Mouse (Mus musculus) limb, embryonic 15.5 days (tissue): ENCODE results near the gene Sun5. TPM values are rescaled to one million over a fixed set of nuclear protein-coding genes. Genes with fewer than 3 reads are reported as not detected.
"Not testable (repeated sequence)": the region's sequence is repeated elsewhere in the genome, so short reads cannot be mapped to it uniquely, and the experiment has no call there.

Experiments used
- ATAC-seq: fragments of 200-750 bp; cut with Nextera tagmentation; 2 replicates; pipeline ENCODE4 v1.8.0; 2017; ENCODE audit warnings: low read depth, moderate TSS enrichment; ENCODE audit not compliant: insufficient number of reproducible peaks, low FRiP score, low TSS enrichment
- H3K27ac ChIP-seq: fragments of 300-500 bp; sonication (generic); 2 replicates; pipeline ENCODE4 v1.5.1; 2015; ENCODE audit warnings: moderate library complexity, mild to moderate bottlenecking, inconsistent platforms
- H3K27me3 ChIP-seq: fragments of 300-500 bp; sonication (generic); 2 replicates; pipeline ENCODE4 v1.6.1; 2015; ENCODE audit warnings: inconsistent platforms
- H3K36me3 ChIP-seq: fragments of 300-500 bp; sonication (generic); 2 replicates; pipeline ENCODE4 v1.6.1; 2015; ENCODE audit warnings: inconsistent platforms
- H3K4me1 ChIP-seq: fragments of 300-500 bp; sonication (generic); 2 replicates; pipeline ENCODE4 v1.6.1; 2015; ENCODE audit warnings: inconsistent platforms
- H3K4me2 ChIP-seq: fragments of 300-500 bp; sonication (generic); 2 replicates; pipeline ENCODE4 v1.6.1; 2015; ENCODE audit warnings: mild to moderate bottlenecking, inconsistent platforms
- H3K4me3 ChIP-seq: fragments of 300-500 bp; sonication (generic); 2 replicates; pipeline ENCODE4 v1.5.1; 2015; ENCODE audit warnings: mild to moderate bottlenecking, inconsistent platforms
- H3K9ac ChIP-seq: fragments of 300-500 bp; sonication (generic); 2 replicates; pipeline ENCODE4 v1.6.1; 2015; ENCODE audit warnings: inconsistent platforms
- H3K9me3 ChIP-seq: fragments of 300-500 bp; sonication (generic); 2 replicates; pipeline ENCODE4 v1.6.1; 2016; ENCODE audit warnings: inconsistent platforms
- WGBS: fragments of 180-500 bp; shearing (Covaris S2); methylation state at CpG from one replicate; pipeline ENCODE4 v1.1.7; 2015; 5-methylcytosine and 5-hydroxymethylcytosine counted together
- polyA plus RNA-seq: library from polyadenylated mRNA; unstranded; fragments of >200 nt; fragmentation: Nextera tagmentation; extraction: Ambion mirVana; gene quantifications from 2 replicates; pipeline ENCODE4 v1.2.1, GENCODE M21; 2015

Gene Sun5
- polyA plus RNA-seq, 1 experiment from 2014 or later, result not detected

GRCm38 (mm10) chr2:153808146-153808545, 62.7 kb downstream of the Sun5 start:
- 76% methylated on average over 8 of the region's 8 CpGs for WGBS
- H3K4me2 ChIP-seq, result no peak overlapping the region
- no peak for ATAC-seq

GRCm38 (mm10) chr2:153807464-153807863, 63.4 kb downstream of the Sun5 start:
- H3K9ac ChIP-seq, H3K4me3 ChIP-seq, H3K27ac ChIP-seq, H3K4me1 ChIP-seq, H3K9me3 ChIP-seq, ATAC-seq, H3K36me3 ChIP-seq, H3K27me3 ChIP-seq, H3K4me2 ChIP-seq: not testable (repeated sequence)

More at GRCm38 (mm10) chr2:153808146-153808545, 62.7 kb downstream of the Sun5 start:
- Histone ChIP-seq H3K36me3 (no peaks in the 10 kb centered on the region), H3K4me1 (no peaks in the 10 kb centered on the region), H3K9me3 (no peaks in the 10 kb centered on the region), H3K27ac (no peak overlapping the region), H3K27me3 (no peaks in the 10 kb centered on the region), H3K4me3 (no peak overlapping the region), H3K9ac (no peak overlapping the region)

Other genes starting within 250 kb of the Sun5 start
- gene Commd7, start 238.3 kb downstream of the Sun5 start, polyA plus RNA-seq, result 78.8 and 83.6 TPM in 2 replicates
- 6.2 and 6.8 TPM in 2 replicates for gene Dnmt3b, start 221.6 kb downstream of the Sun5 start, polyA plus RNA-seq
- gene Dnmt3c, start 174.4 kb downstream of the Sun5 start, polyA plus RNA-seq, result 0.06 and 0.07 TPM in 2 replicates
- gene Mapre1, start 129.8 kb downstream of the Sun5 start, polyA plus RNA-seq, result 218 TPM in 2 replicates
- gene Efcab8, start 91.2 kb downstream of the Sun5 start, polyA plus RNA-seq, result not detected in 2 replicates
- not detected in 2 replicates for gene Bpifb2, start 4.0 kb upstream of the Sun5 start, polyA plus RNA-seq
- not detected in 2 replicates for gene Bpifb6, start 29.3 kb upstream of the Sun5 start, polyA plus RNA-seq
- not detected in 2 replicates for gene Bpifb3, start 47.1 kb upstream of the Sun5 start, polyA plus RNA-seq
- gene Bpifb4, start 67.1 kb upstream of the Sun5 start, polyA plus RNA-seq, result not detected in 2 replicates
- gene Bpifa6, start 103.9 kb upstream of the Sun5 start, polyA plus RNA-seq, result not detected in 2 replicates
- 0.41 TPM in 1 of 2 replicates, not detected in the other for gene Bpifa2, start 137.2 kb upstream of the Sun5 start, polyA plus RNA-seq